Mouse (Mus musculus): ENCODE data around the gene Ciapin1. TPM values are rescaled to one million over a fixed set of nuclear protein-coding genes. Genes with fewer than 3 reads are reported as not detected.

Gene Ciapin1
- polyA plus RNA-seq, 1 experiment: 115 TPM

GRCm38 (mm10) chr8:94828284-94828683 lies 9.9 kb downstream of the Ciapin1 start:
- Histone ChIP-seq H3K79me3 (ENCODE audit: low read depth) (peaks cover 21% of the 10 kb centered on the region), H3K4me3 (ENCODE audit: insufficient read depth, poor library complexity, severe bottlenecking) (no peak overlapping the region), H3ac (ENCODE audit: control insufficient read depth, insufficient read length, low read depth) (no peak overlapping the region), H3K27me3 (ENCODE audit: control insufficient read depth, insufficient read depth, insufficient read length) (no peaks in the 10 kb centered on the region), H3K79me2 (ENCODE audit: control insufficient read depth, insufficient read depth) (peaks cover 38% of the 10 kb centered on the region), H3K36me3 (ENCODE audit: control insufficient read depth, insufficient read depth) (peaks cover 82% of the 10 kb centered on the region)
- TF ChIP-seq CTCF (IDR thresholded peaks at IDR 0.05; ENCODE audit: control insufficient read depth, insufficient read depth, insufficient read length) (no peak), FOSL1 (IDR thresholded peaks at IDR 0.05; ENCODE audit: insufficient read depth, low read length, poor library complexity, severe bottlenecking) (no peak), CEBPB (IDR thresholded peaks at IDR 0.05; ENCODE audit: low read depth) (no peak), MAX (IDR thresholded peaks at IDR 0.05) (no peak), USF1 (IDR thresholded peaks at IDR 0.05; ENCODE audit: low read depth) (no peak), MYOD1 (IDR thresholded peaks at IDR 0.05; ENCODE audit: control insufficient read depth, insufficient read length, low read depth) (no peak), MYOG (IDR thresholded peaks at IDR 0.05; ENCODE audit: control insufficient read depth, extremely low read depth, insufficient read length) (no peak)

GRCm38 (mm10) chr8:94826210-94826609 lies 11.9 kb downstream of the Ciapin1 start:
- Histone ChIP-seq H3K27me3 (ENCODE audit: control insufficient read depth, insufficient read depth, insufficient read length) (no peaks in the 10 kb centered on the region), H3K79me3 (ENCODE audit: low read depth) (peaks cover 4% of the 10 kb centered on the region), H3K36me3 (ENCODE audit: control insufficient read depth, insufficient read depth) (peaks cover 83% of the 10 kb centered on the region), H3K79me2 (ENCODE audit: control insufficient read depth, insufficient read depth) (peaks cover 18% of the 10 kb centered on the region), H3ac (ENCODE audit: control insufficient read depth, insufficient read length, low read depth) (no peak overlapping the region), H3K4me3 (ENCODE audit: insufficient read depth, poor library complexity, severe bottlenecking) (no peak overlapping the region)
- TF ChIP-seq MAX (IDR thresholded peaks at IDR 0.05) (no peak), CEBPB (IDR thresholded peaks at IDR 0.05; ENCODE audit: low read depth) (no peak), MYOD1 (IDR thresholded peaks at IDR 0.05; ENCODE audit: control insufficient read depth, insufficient read length, low read depth) (no peak), MYOG (IDR thresholded peaks at IDR 0.05; ENCODE audit: control insufficient read depth, extremely low read depth, insufficient read length) (no peak), CTCF (IDR thresholded peaks at IDR 0.05; ENCODE audit: control insufficient read depth, insufficient read depth, insufficient read length) (no peak), FOSL1 (IDR thresholded peaks at IDR 0.05; ENCODE audit: insufficient read depth, low read length, poor library complexity, severe bottlenecking) (no peak), USF1 (IDR thresholded peaks at IDR 0.05; ENCODE audit: low read depth) (no peak)

- no peak for TF ChIP-seq MYOD1 (IDR thresholded peaks at IDR 0.05; ENCODE audit: control insufficient read depth, insufficient read length, low read depth)
- no peak for TF ChIP-seq MAX (IDR thresholded peaks at IDR 0.05)
- no peak for TF ChIP-seq CEBPB (IDR thresholded peaks at IDR 0.05; ENCODE audit: low read depth)
- no peak for TF ChIP-seq CTCF (IDR thresholded peaks at IDR 0.05; ENCODE audit: control insufficient read depth, insufficient read depth, insufficient read length)
- TF ChIP-seq FOSL1 (IDR thresholded peaks at IDR 0.05; ENCODE audit: insufficient read depth, low read length, poor library complexity, severe bottlenecking): no peak
- no peak for TF ChIP-seq MYOG (IDR thresholded peaks at IDR 0.05; ENCODE audit: control insufficient read depth, extremely low read depth, insufficient read length)
- Histone ChIP-seq H3ac (ENCODE audit: control insufficient read depth, insufficient read length, low read depth) (no peak overlapping the region), H3K36me3 (ENCODE audit: control insufficient read depth, insufficient read depth) (peaks cover 90% of the 10 kb centered on the region), H3K79me3 (ENCODE audit: low read depth) (peaks cover 4% of the 10 kb centered on the region), H3K4me3 (ENCODE audit: insufficient read depth, poor library complexity, severe bottlenecking) (no peak overlapping the region), H3K27me3 (ENCODE audit: control insufficient read depth, insufficient read depth, insufficient read length) (no peaks in the 10 kb centered on the region), H3K79me2 (ENCODE audit: control insufficient read depth, insufficient read depth) (peaks cover 8% of the 10 kb centered on the region)
Measured at GRCm38 (mm10) chr8:94825170-94825569, 13.0 kb downstream of the Ciapin1 start.

- TF ChIP-seq CTCF (IDR thresholded peaks at IDR 0.05; ENCODE audit: control insufficient read depth, insufficient read depth, insufficient read length): peak; percentile 15
- TF ChIP-seq MYOD1 (IDR thresholded peaks at IDR 0.05; ENCODE audit: control insufficient read depth, insufficient read length, low read depth): no peak
- H3K27me3 ChIP-seq (ENCODE audit: control insufficient read depth, insufficient read depth, insufficient read length): no peaks in the 10 kb centered on the region
- H3K4me3 ChIP-seq (ENCODE audit: insufficient read depth, poor library complexity, severe bottlenecking): no peak overlapping the region
- peaks cover 88% of the 10 kb centered on the region for H3K36me3 ChIP-seq (ENCODE audit: control insufficient read depth, insufficient read depth)
- no peaks in the 10 kb centered on the region for H3K79me2 ChIP-seq (ENCODE audit: control insufficient read depth, insufficient read depth)
- no peak overlapping the region for H3ac ChIP-seq (ENCODE audit: control insufficient read depth, insufficient read length, low read depth)
- no peaks in the 10 kb centered on the region for H3K79me3 ChIP-seq (ENCODE audit: low read depth)
Measured at GRCm38 (mm10) chr8:94822637-94823560, 15.3 kb downstream of the Ciapin1 start.

- Histone ChIP-seq H3K36me3 (ENCODE audit: control insufficient read depth, insufficient read depth) (peaks cover 76% of the 10 kb centered on the region), H3K79me3 (ENCODE audit: low read depth) (no peaks in the 10 kb centered on the region), H3ac (ENCODE audit: control insufficient read depth, insufficient read length, low read depth) (no peak overlapping the region), H3K79me2 (ENCODE audit: control insufficient read depth, insufficient read depth) (no peaks in the 10 kb centered on the region), H3K4me3 (ENCODE audit: insufficient read depth, poor library complexity, severe bottlenecking) (no peak overlapping the region), H3K27me3 (ENCODE audit: control insufficient read depth, insufficient read depth, insufficient read length) (no peaks in the 10 kb centered on the region)
- TF ChIP-seq MYOD1 (IDR thresholded peaks at IDR 0.05; ENCODE audit: control insufficient read depth, insufficient read length, low read depth) (no peak), CTCF (IDR thresholded peaks at IDR 0.05; ENCODE audit: control insufficient read depth, insufficient read depth, insufficient read length) (no peak), CEBPB (IDR thresholded peaks at IDR 0.05; ENCODE audit: low read depth) (no peak), USF1 (IDR thresholded peaks at IDR 0.05; ENCODE audit: low read depth) (no peak), FOSL1 (IDR thresholded peaks at IDR 0.05; ENCODE audit: insufficient read depth, low read length, poor library complexity, severe bottlenecking) (no peak), MYOG (IDR thresholded peaks at IDR 0.05; ENCODE audit: control insufficient read depth, extremely low read depth, insufficient read length) (no peak), MAX (IDR thresholded peaks at IDR 0.05) (no peak)
Measured at GRCm38 (mm10) chr8:94821381-94821780, 16.8 kb downstream of the Ciapin1 start.
